Mouse (Mus musculus): ENCODE data around the gene Gm20388. TPM values are rescaled to one million over a fixed set of nuclear protein-coding genes. Genes with fewer than 3 reads are reported as not detected.
A peak's percentile ranks its signal among the peaks of the same experiment; 100 is the strongest.
"Not testable (repeated sequence)": the region's sequence is repeated elsewhere in the genome, so short reads cannot be mapped to it uniquely, and the experiment has no call there.

The Gm20388 gene
- polyA plus RNA-seq, 1 experiment from 2014 or later: not detected

DNA sequence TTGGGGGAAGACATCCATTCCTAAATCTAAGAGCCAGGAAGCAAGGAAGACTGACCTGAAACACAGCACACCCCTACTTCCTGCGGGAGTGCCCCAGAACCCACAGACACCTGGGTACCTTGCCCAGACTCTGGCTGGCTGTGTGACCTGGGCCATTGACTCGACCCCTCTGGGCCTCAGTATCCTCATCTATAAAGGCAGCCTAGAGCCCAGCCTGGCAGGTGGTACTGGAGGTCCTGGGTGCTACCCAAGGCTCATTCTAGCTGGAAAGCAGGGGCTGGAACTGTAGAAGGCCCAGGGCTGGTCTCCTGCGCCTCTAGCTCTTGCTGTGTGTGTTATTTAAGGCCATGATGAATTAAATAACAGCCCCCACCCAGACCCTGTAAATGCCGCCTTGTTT is 1743.5 kb downstream of the Gm20388 start:
- Histone ChIP-seq H3K4me3 (peak overlapping the region; percentile 63), H3K36me3 (0 out of 2 replicates have a peak, but pooled peaks cover 5% of the 10 kb centered on the region), H3K4me1 (peaks cover 41% of the 10 kb centered on the region), H3K4me2 (peak overlapping the region; percentile 81), H3K27me3 (no peaks in the 10 kb centered on the region), H3K9me3 (no peaks in the 10 kb centered on the region), H3K9ac (peak overlapping the region; percentile 85; the same call in 1 of the 2 replicates), H3K27ac (no peak overlapping the region)
- WGBS: 83% methylated on average over 4 of the region's 4 CpGs
- ATAC-seq (ENCODE audit: insufficient number of reproducible peaks, insufficient read depth, low FRiP score, low TSS enrichment, low read depth): no peak

DNA sequence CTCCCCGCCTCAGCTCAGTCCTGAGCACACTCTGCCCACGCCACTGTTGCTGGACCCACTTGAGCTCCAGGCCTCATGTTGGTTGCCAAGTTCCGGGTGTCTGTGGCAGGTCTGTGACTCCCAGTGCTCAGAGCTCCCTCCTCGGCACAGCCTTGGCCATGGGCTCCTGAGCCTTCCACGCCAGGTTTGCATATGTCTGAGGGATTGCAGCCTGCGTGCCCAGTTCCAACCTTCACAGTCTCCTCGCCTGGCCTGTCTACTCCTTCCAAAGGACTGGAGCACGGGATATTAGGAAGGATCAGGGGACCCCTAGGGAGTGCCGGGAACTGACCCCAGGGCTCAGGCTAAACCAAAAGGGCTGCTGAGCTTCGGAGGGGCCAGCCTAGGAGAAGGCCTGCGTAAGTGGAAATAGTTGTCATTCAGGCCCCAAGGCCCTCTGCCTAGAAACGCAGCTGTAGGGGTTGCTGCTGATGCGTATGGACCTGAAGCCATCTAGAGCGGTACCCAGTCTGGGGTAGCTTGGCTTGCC is 1744.4 kb downstream of the Gm20388 start:
- H3K4me3 ChIP-seq: no peak overlapping the region
- peaks cover 32% of the 10 kb centered on the region for H3K4me1 ChIP-seq
- no peak overlapping the region for H3K4me2 ChIP-seq
- no peaks in the 10 kb centered on the region for H3K9me3 ChIP-seq
- 0 out of 2 replicates have a peak, but pooled peaks cover 1% of the 10 kb centered on the region for H3K36me3 ChIP-seq
- WGBS: 74% methylated on average over 14 of the region's 14 CpGs
- H3K27me3 ChIP-seq: no peaks in the 10 kb centered on the region
- no peak for ATAC-seq (ENCODE audit: insufficient number of reproducible peaks, insufficient read depth, low FRiP score, low TSS enrichment, low read depth)
- H3K27ac ChIP-seq: no peak overlapping the region
- H3K9ac ChIP-seq: no peak overlapping the region

DNA sequence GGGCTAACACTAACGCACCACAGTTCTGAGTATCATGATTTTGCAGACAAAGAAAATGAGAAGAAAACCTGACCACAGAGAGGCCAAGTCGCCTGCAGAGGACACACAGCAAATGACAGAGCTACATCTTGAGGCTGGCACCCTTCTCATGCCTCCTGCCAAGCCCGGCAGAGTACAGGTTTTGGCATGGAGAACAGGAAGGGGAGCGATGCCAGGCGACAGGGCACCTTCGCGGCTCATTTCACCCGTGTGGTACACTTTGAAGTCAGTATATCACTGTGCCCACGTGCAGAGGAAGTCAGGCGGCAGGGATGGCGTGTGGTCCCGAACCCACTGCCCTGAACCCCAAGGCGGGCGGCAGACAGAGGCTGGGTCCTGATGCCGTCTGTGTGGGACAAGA is 1750.0 kb downstream of the Gm20388 start:
- Histone ChIP-seq H3K4me2 (no peak overlapping the region), H3K4me1 (peaks cover 14% of the 10 kb centered on the region), H3K4me3 (no peak overlapping the region), H3K27ac (no peak overlapping the region), H3K27me3 (peaks cover 4% of the 10 kb centered on the region; the same call in 1 of the 2 replicates), H3K36me3 (no peaks in the 10 kb centered on the region), H3K9ac (no peak overlapping the region), H3K9me3 (no peaks in the 10 kb centered on the region)
- WGBS: 79% methylated on average over 15 of the region's 15 CpGs
- ATAC-seq (ENCODE audit: insufficient number of reproducible peaks, insufficient read depth, low FRiP score, low TSS enrichment, low read depth): no peak

DNA sequence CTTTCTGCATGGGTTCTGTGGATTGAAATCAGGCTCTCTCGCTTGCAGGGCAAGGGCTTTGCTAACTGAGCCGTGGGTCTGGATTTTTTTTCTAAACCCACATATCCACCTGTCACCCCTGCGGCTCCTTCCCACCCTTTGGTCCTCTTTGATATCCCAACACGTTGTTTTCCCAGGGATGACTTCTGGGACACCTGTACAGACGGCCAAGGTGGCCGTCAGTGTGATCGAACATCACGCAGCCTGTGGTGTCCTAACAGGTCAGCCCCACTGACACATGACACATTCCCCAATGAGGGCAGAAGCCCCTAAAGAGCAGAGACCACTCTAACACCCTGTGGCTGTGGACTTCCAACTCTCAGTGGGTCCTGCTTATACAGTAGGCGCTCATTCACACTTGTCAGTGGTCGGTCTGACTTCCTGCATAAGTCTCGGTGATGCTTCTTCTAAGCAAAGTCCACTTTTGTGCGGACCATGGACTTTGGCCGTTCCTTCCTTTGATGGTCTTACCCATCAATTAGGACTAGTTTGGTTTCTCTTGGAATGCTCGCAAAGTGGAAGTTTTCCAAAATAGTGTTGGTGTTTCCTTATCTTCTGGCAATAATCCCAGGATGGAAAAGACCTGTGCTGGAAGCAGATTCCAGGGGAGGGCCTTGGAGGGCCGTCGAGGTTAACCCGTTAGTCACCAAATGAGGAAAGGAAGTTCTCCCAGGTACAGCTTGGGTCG is 1751.2 kb downstream of the Gm20388 start:
- no peak overlapping the region for H3K27ac ChIP-seq
- no peaks in the 10 kb centered on the region for H3K9me3 ChIP-seq
- peaks cover 17% of the 10 kb centered on the region for H3K4me1 ChIP-seq
- 78% methylated on average over 18 of the region's 18 CpGs for WGBS
- no peak for ATAC-seq (ENCODE audit: insufficient number of reproducible peaks, insufficient read depth, low FRiP score, low TSS enrichment, low read depth)
- no peak overlapping the region for H3K9ac ChIP-seq
- H3K27me3 ChIP-seq: peaks cover 4% of the 10 kb centered on the region; the same call in 1 of the 2 replicates
- H3K4me3 ChIP-seq: no peak overlapping the region
- H3K36me3 ChIP-seq: no peaks in the 10 kb centered on the region
- H3K4me2 ChIP-seq: no peak overlapping the region

DNA sequence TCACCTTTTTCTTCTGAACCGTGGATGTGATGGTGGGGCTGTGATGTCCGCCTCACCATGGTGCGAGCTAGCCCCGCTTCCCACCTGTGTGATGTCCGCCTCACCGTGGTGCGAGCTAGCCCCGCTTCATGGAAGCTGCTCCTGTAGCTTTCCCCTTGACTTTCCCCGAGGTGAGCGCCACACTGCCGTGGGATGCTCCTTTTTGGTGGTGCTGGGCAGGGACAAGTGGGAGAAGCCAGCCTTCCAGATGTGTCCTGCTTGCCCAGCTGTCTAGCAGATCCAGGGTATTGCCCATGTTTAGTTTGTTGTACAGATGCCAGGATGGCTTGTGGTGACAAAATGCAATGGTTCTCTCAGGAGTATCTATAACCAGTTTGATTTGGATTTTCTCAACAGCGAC is 1752.5 kb downstream of the Gm20388 start:
- H3K4me1 ChIP-seq: peaks cover 18% of the 10 kb centered on the region
- WGBS: 94% methylated on average over 12 of the region's 12 CpGs
- H3K9ac ChIP-seq: no peak overlapping the region
- H3K27ac ChIP-seq: no peak overlapping the region
- no peak for ATAC-seq (ENCODE audit: insufficient number of reproducible peaks, insufficient read depth, low FRiP score, low TSS enrichment, low read depth)
- H3K36me3 ChIP-seq: no peaks in the 10 kb centered on the region
- H3K4me3 ChIP-seq: no peak overlapping the region
- peaks cover 4% of the 10 kb centered on the region; the same call in 1 of the 2 replicates for H3K27me3 ChIP-seq
- no peaks in the 10 kb centered on the region for H3K9me3 ChIP-seq
- H3K4me2 ChIP-seq: no peak overlapping the region

DNA sequence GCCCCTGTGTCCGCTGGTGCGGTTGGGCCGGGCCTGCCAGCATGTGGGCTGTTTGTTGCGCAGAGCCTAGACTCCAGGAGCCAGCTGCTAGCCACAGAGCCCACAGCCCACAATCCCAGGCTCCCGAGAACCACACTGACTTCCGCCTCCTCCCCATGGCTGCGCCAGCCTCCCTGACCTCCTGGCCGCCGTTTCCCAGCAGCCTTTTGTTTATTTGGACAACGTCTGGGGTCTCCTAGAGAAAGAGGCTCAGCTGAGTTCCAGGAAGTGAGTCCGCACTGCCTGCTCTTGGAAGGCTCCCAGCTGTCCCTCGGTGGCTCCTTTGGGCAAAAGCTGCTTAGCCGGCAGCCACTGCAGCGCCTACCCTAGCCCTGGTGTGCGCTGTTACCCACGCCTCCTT is 1754.7 kb downstream of the Gm20388 start:
- Histone ChIP-seq H3K9ac (peak overlapping the region; percentile 58), H3K4me3 (peak overlapping the region; percentile 12), H3K27ac (peak overlapping the region; percentile 83), H3K27me3 (peaks cover 4% of the 10 kb centered on the region; the same call in 1 of the 2 replicates), H3K36me3 (no peaks in the 10 kb centered on the region), H3K4me1 (peaks cover 34% of the 10 kb centered on the region), H3K4me2 (peak overlapping the region; percentile 46), H3K9me3 (no peaks in the 10 kb centered on the region)
- WGBS: 7% methylated on average over 16 of the region's 16 CpGs
- peak; percentile 57; the same call in 1 of the 2 replicates for ATAC-seq (ENCODE audit: insufficient number of reproducible peaks, insufficient read depth, low FRiP score, low TSS enrichment, low read depth)

DNA sequence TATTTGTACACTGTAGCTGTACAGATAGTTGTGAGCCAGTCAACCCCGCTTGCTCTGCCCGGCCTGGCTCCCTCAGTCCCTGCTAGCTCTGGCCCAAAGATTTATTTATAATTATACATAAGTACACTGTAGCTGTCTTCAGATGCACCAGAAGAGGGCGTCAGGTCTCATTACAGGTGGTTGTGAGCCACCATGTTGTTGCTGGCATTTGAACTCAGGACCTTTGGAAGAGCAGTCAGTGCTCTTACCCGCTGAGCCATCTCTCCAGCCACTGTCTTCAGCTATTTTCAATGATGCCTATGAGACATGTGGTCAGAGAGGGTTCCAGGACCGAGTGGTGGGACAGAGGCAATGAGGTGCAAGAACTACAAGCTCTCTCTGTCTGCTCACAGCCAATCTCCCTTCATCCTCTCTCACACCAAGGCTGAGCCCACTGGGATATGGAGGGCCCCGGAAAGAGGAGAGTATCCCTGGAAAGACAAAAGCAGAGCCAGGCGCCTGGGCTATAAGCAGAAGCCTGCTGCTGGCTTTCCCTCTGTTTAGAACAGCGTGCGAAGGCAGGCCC is 1757.4 kb downstream of the Gm20388 start:
- peaks cover 34% of the 10 kb centered on the region for H3K4me1 ChIP-seq
- H3K36me3 ChIP-seq; H3K27me3 ChIP-seq; H3K4me2 ChIP-seq; ATAC-seq (ENCODE audit: insufficient number of reproducible peaks, insufficient read depth, low FRiP score, low TSS enrichment, low read depth); H3K9me3 ChIP-seq; H3K4me3 ChIP-seq: not testable (repeated sequence)
- peak overlapping the region; percentile 22; the same call in 1 of the 2 replicates for H3K9ac ChIP-seq
- 72% methylated on average over 9 of the region's 9 CpGs for WGBS
- H3K27ac ChIP-seq: peak overlapping the region; percentile 71

DNA sequence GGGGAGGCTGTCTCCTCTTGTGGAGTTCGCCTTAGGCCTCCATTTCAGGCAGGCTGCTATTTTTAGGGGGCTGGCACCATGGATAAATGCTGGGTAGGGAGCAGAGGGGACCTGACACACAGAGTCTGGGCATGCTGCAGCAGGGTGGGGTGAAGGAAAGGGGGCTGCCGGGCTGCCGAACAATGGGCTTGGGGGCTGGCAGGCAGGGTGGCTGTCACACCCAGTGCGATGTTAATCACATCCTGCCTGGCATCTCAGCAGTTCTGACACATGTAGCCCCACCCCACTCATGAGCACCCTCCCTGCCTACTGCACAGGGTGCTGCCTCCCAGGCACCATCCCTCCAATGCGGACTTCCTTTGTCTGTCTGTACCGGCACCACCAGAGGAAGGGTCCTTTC is 1757.9 kb downstream of the Gm20388 start:
- Histone ChIP-seq H3K27ac (peak overlapping the region; percentile 71), H3K27me3 (peaks cover 4% of the 10 kb centered on the region; the same call in 1 of the 2 replicates), H3K4me1 (peaks cover 34% of the 10 kb centered on the region), H3K4me2 (peak overlapping the region; percentile 28), H3K9ac (peak overlapping the region; percentile 22; the same call in 1 of the 2 replicates), H3K36me3 (no peaks in the 10 kb centered on the region), H3K9me3 (no peaks in the 10 kb centered on the region), H3K4me3 (no peak overlapping the region)
- 33% methylated on average over 6 of the region's 6 CpGs for WGBS
- peak; percentile 39; the same call in 1 of the 2 replicates for ATAC-seq (ENCODE audit: insufficient number of reproducible peaks, insufficient read depth, low FRiP score, low TSS enrichment, low read depth)

DNA sequence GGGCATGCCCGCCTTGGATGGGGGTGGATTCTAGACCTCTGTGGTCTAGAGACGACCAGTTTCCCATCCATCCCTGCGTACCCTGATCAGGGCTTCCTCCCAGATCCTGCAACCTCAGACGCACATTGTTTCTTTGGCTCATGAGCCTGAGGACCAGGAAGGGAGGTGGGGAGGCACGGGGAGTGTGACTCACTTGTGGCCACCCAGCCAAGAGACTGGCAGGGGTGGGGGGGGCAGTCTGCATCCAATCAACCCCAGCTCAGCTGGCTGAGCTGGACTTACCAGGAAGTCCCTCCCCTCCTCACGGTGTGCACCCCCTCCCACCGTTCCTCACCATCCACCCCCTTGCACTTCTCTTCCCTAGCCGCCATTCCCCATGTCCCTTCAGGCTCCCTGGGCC is 1758.6 kb downstream of the Gm20388 start:
- Histone ChIP-seq H3K9ac (0 out of 2 replicates have a peak overlapping the region, but pooled peaks have one; percentile 22), H3K4me2 (peak overlapping the region; percentile 28)

DNA sequence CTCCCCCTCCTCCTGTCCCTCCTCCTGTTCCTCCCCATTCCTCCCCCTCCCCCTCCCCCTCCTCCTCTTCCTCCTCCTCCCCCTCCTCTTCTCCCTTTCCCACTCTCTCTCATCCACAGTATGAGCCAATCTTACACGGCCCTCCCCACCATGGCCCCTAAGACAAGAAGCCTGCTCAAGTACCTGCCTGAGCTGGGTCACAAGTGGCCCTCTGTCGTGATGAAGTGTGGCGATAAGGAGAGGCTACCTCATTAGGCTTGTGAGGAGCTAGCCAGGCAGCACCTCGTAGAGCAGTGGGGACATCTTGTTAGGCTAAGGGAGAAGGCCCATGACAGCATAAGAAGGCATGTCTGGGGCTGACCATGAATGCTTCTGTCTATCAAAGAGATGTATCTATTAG is 1762.5 kb downstream of the Gm20388 start:
- H3K4me1 ChIP-seq: peaks cover 21% of the 10 kb centered on the region
- no peaks in the 10 kb centered on the region for H3K9me3 ChIP-seq
- no peaks in the 10 kb centered on the region for H3K36me3 ChIP-seq
- ATAC-seq (ENCODE audit: insufficient number of reproducible peaks, insufficient read depth, low FRiP score, low TSS enrichment, low read depth): no peak
- H3K27ac ChIP-seq: no peak overlapping the region
- H3K4me3 ChIP-seq: no peak overlapping the region
- H3K4me2 ChIP-seq: no peak overlapping the region
- no peaks in the 10 kb centered on the region for H3K27me3 ChIP-seq
- WGBS: 59% methylated on average over 4 of the region's 4 CpGs
- no peak overlapping the region for H3K9ac ChIP-seq

More for the DNA sequence above, 1758.6 kb downstream of the Gm20388 start:
- Histone ChIP-seq H3K4me1 (peaks cover 32% of the 10 kb centered on the region), H3K9me3 (no peaks in the 10 kb centered on the region), H3K27me3 (no peaks in the 10 kb centered on the region), H3K4me3 (no peak overlapping the region), H3K36me3 (no peaks in the 10 kb centered on the region), H3K27ac (peak overlapping the region; percentile 71)
- 11% methylated on average over 8 of the region's 8 CpGs for WGBS
- peak; percentile 46; the same call in 1 of the 2 replicates for ATAC-seq (ENCODE audit: insufficient number of reproducible peaks, insufficient read depth, low FRiP score, low TSS enrichment, low read depth)

DNA sequence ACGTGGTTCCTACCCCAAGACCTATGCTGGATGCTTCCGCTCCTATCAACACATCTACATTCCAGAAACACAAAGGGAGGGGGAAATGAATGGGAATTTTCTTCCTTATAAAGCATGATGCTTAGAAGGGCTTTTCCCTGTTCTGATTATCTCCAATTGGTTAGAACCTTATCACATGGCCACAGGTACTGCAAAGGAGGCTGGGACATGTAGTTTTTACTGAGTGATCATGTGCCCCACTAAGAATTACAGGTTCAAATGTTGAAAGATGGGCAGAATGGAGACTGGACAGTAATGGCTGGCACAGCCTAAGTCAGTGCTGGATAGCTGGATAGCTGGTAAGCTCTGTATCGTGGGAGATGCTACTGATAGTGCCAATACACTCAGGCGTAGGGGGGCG is 1763.3 kb downstream of the Gm20388 start:
- WGBS: 76% methylated on average over 5 of the region's 5 CpGs
- Histone ChIP-seq H3K9ac (no peak overlapping the region), H3K4me2 (no peak overlapping the region), H3K27ac (no peak overlapping the region), H3K9me3 (no peaks in the 10 kb centered on the region), H3K36me3 (no peaks in the 10 kb centered on the region), H3K27me3 (no peaks in the 10 kb centered on the region), H3K4me1 (peaks cover 14% of the 10 kb centered on the region), H3K4me3 (no peak overlapping the region)
- no peak for ATAC-seq (ENCODE audit: insufficient number of reproducible peaks, insufficient read depth, low FRiP score, low TSS enrichment, low read depth)
